Mouse (Mus musculus) megakaryocyte, embryonic 14.5 days (primary cell): Measurements from ENCODE around the gene Strada.

ENCODE experiments used
- FLI1 ChIP-seq: IDR thresholded peaks from 2 replicates; pipeline ENCODE4 v1.6.1; 2012; ENCODE audit warnings: low read length, inconsistent platforms, mixed read lengths
- GATA1 ChIP-seq: IDR thresholded peaks from 3 replicates; pipeline ENCODE4 v1.6.1; 2012; ENCODE audit warnings: mixed read lengths, low read length, inconsistent platforms, borderline replicate concordance

DNA sequence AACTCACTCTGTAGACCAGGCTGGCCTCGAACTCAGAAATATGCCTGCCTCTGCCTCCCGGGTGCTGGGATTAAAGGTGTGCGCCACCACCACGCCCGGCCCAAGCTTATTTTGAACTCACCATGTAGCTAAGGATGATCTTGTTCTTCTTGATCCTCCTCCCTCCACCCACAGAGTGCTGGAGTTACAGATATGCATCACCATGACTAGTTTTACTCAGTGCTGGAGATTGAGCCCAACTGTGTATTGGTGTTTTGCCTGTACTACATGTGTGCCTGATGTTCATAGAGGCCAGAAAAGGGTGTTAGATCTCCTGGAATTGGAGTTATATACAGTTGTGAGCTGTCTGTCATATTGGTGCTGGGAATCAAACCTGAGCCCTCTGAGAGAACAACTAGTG is 79.7 kb downstream of the Strada start:
- TF ChIP-seq GATA1 (no peak), FLI1 (no peak)
